Mouse (Mus musculus) intestine, embryonic 14.5 days (tissue): Measurements from ENCODE around the gene Trib2. TPM values are rescaled to one million over a fixed set of nuclear protein-coding genes. Genes with fewer than 3 reads are reported as not detected.

Source experiments
- ATAC-seq: fragments of 200-750 bp; cut with Nextera tagmentation; replicated peaks from 2 replicates; pipeline ENCODE4 v1.8.0; 2017; ENCODE audit warnings: low read depth, moderate number of reproducible peaks, moderate TSS enrichment, moderate library complexity; ENCODE audit not compliant: low FRiP score, low TSS enrichment
- DNase-seq: peaks from one replicate; pipeline ENCODE4 v3.0.0-alpha.2; 2018; ENCODE audit warnings: low spot score
- H3K27ac ChIP-seq: fragments of 300-500 bp; sonication (generic); 2 replicates; pipeline ENCODE4 v1.5.1; 2014; ENCODE audit warnings: low read depth, mild to moderate bottlenecking, control low read depth
- H3K27me3 ChIP-seq: fragments of 300-500 bp; sonication (generic); replicated peaks from 2 replicates; pipeline ENCODE4 v1.6.1; 2014; ENCODE audit warnings: low read length, control low read depth; ENCODE audit not compliant: control insufficient read depth, insufficient read depth
- H3K36me3 ChIP-seq: fragments of 300-500 bp; sonication (generic); 2 replicates; pipeline ENCODE4 v1.6.1; 2014; ENCODE audit warnings: low read length, control low read depth; ENCODE audit not compliant: control insufficient read depth, insufficient read depth
- H3K4me1 ChIP-seq: fragments of 300-500 bp; sonication (generic); replicated peaks from 2 replicates; pipeline ENCODE4 v1.6.1; 2014; ENCODE audit warnings: low read length, control low read depth, mixed read lengths; ENCODE audit not compliant: control insufficient read depth, insufficient read depth
- H3K4me2 ChIP-seq: fragments of 300-500 bp; sonication (generic); 2 replicates; pipeline ENCODE4 v1.6.1; 2014; ENCODE audit warnings: low read length
- H3K4me3 ChIP-seq: fragments of 300-500 bp; sonication (generic); 2 replicates; pipeline ENCODE4 v1.5.1; 2014; ENCODE audit warnings: low read depth, low read length, control low read depth, mixed read lengths
- H3K9ac ChIP-seq: fragments of 300-500 bp; sonication (generic); 2 replicates; pipeline ENCODE4 v1.6.1; 2014; ENCODE audit warnings: mild to moderate bottlenecking, low read length
- H3K9me3 ChIP-seq: fragments of 300-500 bp; sonication (generic); 2 replicates; pipeline ENCODE4 v1.6.1; 2016; ENCODE audit warnings: low read length, control low read depth; ENCODE audit not compliant: control insufficient read depth
- WGBS: fragments of 180-500 bp; shearing (Covaris S2); extraction: QIAGEN DNeasy Blood & Tissue Kit; methylation state at CpG from one replicate; pipeline ENCODE4 v1.1.7; 2014; 5-methylcytosine and 5-hydroxymethylcytosine counted together
- polyA plus RNA-seq: library from polyadenylated mRNA; unstranded; fragments of >200 nt; fragmentation: Nextera tagmentation; extraction: Ambion mirVana; gene quantifications from 2 replicates; pipeline ENCODE4 v1.2.1, GENCODE M21; 2014

Gene Trib2
- polyA plus RNA-seq, 1 experiment from 2014 or later, result 26.5 TPM

GRCm38 (mm10) chr12:15768536-15768935 is 48.2 kb downstream of the Trib2 start:
- no peaks in the 10 kb centered on the region for H3K27me3 ChIP-seq
- DNase-seq, result no peak
- no peak for ATAC-seq
- 96% methylated on average over 3 of the region's 3 CpGs for WGBS
- H3K36me3 ChIP-seq, result no peaks in the 10 kb centered on the region
- no peaks in the 10 kb centered on the region for H3K4me1 ChIP-seq
- no peak overlapping the region for H3K4me2 ChIP-seq
- no peaks in the 10 kb centered on the region for H3K9me3 ChIP-seq
- no peak overlapping the region for H3K9ac ChIP-seq
- no peak overlapping the region for H3K27ac ChIP-seq
- no peak overlapping the region for H3K4me3 ChIP-seq

GRCm38 (mm10) chr12:15765996-15766395 is 50.7 kb downstream of the Trib2 start:
- H3K27me3 ChIP-seq, result no peaks in the 10 kb centered on the region
- no peaks in the 10 kb centered on the region for H3K4me1 ChIP-seq
- no peak overlapping the region for H3K9ac ChIP-seq
- H3K27ac ChIP-seq, result no peak overlapping the region
- WGBS, result 84% methylated on average over 12 of the region's 12 CpGs
- no peak overlapping the region for H3K4me3 ChIP-seq
- no peaks in the 10 kb centered on the region for H3K36me3 ChIP-seq
- no peaks in the 10 kb centered on the region for H3K9me3 ChIP-seq
- no peak overlapping the region for H3K4me2 ChIP-seq
- DNase-seq (no peak), ATAC-seq (no peak)

- ATAC-seq (no peak), DNase-seq (no peak)
- no peak overlapping the region for H3K9ac ChIP-seq
- no peaks in the 10 kb centered on the region for H3K4me1 ChIP-seq
- H3K4me3 ChIP-seq, result no peak overlapping the region
- no peak overlapping the region for H3K4me2 ChIP-seq
- WGBS, result 24% methylated on average over 1 of the region's 1 CpGs
- no peak overlapping the region for H3K27ac ChIP-seq
- H3K9me3 ChIP-seq, result no peaks in the 10 kb centered on the region
- no peaks in the 10 kb centered on the region for H3K36me3 ChIP-seq
- H3K27me3 ChIP-seq, result no peaks in the 10 kb centered on the region
Observed at GRCm38 (mm10) chr12:15765238-15765637, 51.5 kb downstream of the Trib2 start.

- Histone ChIP-seq H3K9me3 (no peaks in the 10 kb centered on the region), H3K4me2 (no peak overlapping the region), H3K4me3 (no peak overlapping the region), H3K9ac (no peak overlapping the region), H3K27me3 (no peaks in the 10 kb centered on the region), H3K36me3 (no peaks in the 10 kb centered on the region), H3K27ac (no peak overlapping the region), H3K4me1 (no peaks in the 10 kb centered on the region)
- ATAC-seq, result no peak
- no peak for DNase-seq
- WGBS, result 84% methylated on average over 8 of the region's 8 CpGs
Observed at GRCm38 (mm10) chr12:15761453-15762116, 55.1 kb downstream of the Trib2 start.

- Histone ChIP-seq H3K36me3 (no peaks in the 10 kb centered on the region), H3K9ac (no peak overlapping the region), H3K4me1 (no peaks in the 10 kb centered on the region), H3K27me3 (no peaks in the 10 kb centered on the region), H3K4me2 (no peak overlapping the region), H3K9me3 (no peaks in the 10 kb centered on the region), H3K4me3 (no peak overlapping the region), H3K27ac (no peak overlapping the region)
- DNase-seq, result no peak
- 78% methylated on average over 4 of the region's 4 CpGs for WGBS
- ATAC-seq, result no peak
Observed at GRCm38 (mm10) chr12:15760684-15761083, 56.0 kb downstream of the Trib2 start.

- Histone ChIP-seq H3K9ac (no peak overlapping the region), H3K27ac (no peak overlapping the region), H3K36me3 (no peaks in the 10 kb centered on the region), H3K4me3 (no peak overlapping the region), H3K4me1 (no peaks in the 10 kb centered on the region), H3K9me3 (no peaks in the 10 kb centered on the region), H3K4me2 (no peak overlapping the region), H3K27me3 (no peaks in the 10 kb centered on the region)
- WGBS, result 53% methylated on average over 2 of the region's 2 CpGs
- no peak for ATAC-seq
- no peak for DNase-seq
Observed at GRCm38 (mm10) chr12:15758866-15759265, 57.9 kb downstream of the Trib2 start.

- Histone ChIP-seq H3K4me3 (no peak overlapping the region), H3K27ac (no peak overlapping the region), H3K9me3 (no peaks in the 10 kb centered on the region), H3K36me3 (no peaks in the 10 kb centered on the region), H3K4me2 (no peak overlapping the region), H3K27me3 (no peaks in the 10 kb centered on the region), H3K9ac (no peak overlapping the region), H3K4me1 (no peaks in the 10 kb centered on the region)
- DNase-seq (no peak), ATAC-seq (no peak)
- WGBS, result 73% methylated on average over 8 of the region's 8 CpGs
Observed at GRCm38 (mm10) chr12:15757351-15757750, 59.4 kb downstream of the Trib2 start.

GRCm38 (mm10) chr12:15755030-15755690 is 61.6 kb downstream of the Trib2 start:
- no peak for DNase-seq
- 46% methylated on average over 2 of the region's 2 CpGs for WGBS
- no peak overlapping the region for H3K9ac ChIP-seq
- H3K4me2 ChIP-seq, result no peak overlapping the region
- H3K27ac ChIP-seq, result no peak overlapping the region
- H3K36me3 ChIP-seq, result no peaks in the 10 kb centered on the region
- no peak overlapping the region for H3K4me3 ChIP-seq
- no peak for ATAC-seq
- H3K9me3 ChIP-seq, result no peaks in the 10 kb centered on the region
- no peaks in the 10 kb centered on the region for H3K27me3 ChIP-seq
- no peaks in the 10 kb centered on the region for H3K4me1 ChIP-seq

GRCm38 (mm10) chr12:15754602-15755001 is 62.1 kb downstream of the Trib2 start:
- 51% methylated on average over 2 of the region's 2 CpGs for WGBS
- ATAC-seq, result no peak

More at GRCm38 (mm10) chr12:15754602-15755001, 62.1 kb downstream of the Trib2 start:
- Histone ChIP-seq H3K4me2 (no peak overlapping the region), H3K9me3 (no peaks in the 10 kb centered on the region), H3K36me3 (no peaks in the 10 kb centered on the region), H3K27ac (no peak overlapping the region), H3K4me1 (no peaks in the 10 kb centered on the region), H3K27me3 (no peaks in the 10 kb centered on the region), H3K9ac (no peak overlapping the region), H3K4me3 (no peak overlapping the region)
- no peak for DNase-seq
